Mouse (Mus musculus) olfactory bulb, adult 2 months (tissue): ENCODE data around the gene Dll1.

ENCODE experiments used
- CTCF ChIP-seq: fragments of 200-500 bp; IDR thresholded peaks from 2 replicates; pipeline ENCODE4 v1.5.1; 2012; ENCODE audit warnings: low read depth, mild to moderate bottlenecking, low read length, moderate library complexity; ENCODE audit not compliant: insufficient read depth
- POLR2A ChIP-seq: fragments of 200-500 bp; IDR thresholded peaks from 2 replicates; pipeline ENCODE4 v1.6.1; 2012; ENCODE audit warnings: mild to moderate bottlenecking, low read depth, low read length, moderate library complexity; ENCODE audit not compliant: insufficient read depth

DNA sequence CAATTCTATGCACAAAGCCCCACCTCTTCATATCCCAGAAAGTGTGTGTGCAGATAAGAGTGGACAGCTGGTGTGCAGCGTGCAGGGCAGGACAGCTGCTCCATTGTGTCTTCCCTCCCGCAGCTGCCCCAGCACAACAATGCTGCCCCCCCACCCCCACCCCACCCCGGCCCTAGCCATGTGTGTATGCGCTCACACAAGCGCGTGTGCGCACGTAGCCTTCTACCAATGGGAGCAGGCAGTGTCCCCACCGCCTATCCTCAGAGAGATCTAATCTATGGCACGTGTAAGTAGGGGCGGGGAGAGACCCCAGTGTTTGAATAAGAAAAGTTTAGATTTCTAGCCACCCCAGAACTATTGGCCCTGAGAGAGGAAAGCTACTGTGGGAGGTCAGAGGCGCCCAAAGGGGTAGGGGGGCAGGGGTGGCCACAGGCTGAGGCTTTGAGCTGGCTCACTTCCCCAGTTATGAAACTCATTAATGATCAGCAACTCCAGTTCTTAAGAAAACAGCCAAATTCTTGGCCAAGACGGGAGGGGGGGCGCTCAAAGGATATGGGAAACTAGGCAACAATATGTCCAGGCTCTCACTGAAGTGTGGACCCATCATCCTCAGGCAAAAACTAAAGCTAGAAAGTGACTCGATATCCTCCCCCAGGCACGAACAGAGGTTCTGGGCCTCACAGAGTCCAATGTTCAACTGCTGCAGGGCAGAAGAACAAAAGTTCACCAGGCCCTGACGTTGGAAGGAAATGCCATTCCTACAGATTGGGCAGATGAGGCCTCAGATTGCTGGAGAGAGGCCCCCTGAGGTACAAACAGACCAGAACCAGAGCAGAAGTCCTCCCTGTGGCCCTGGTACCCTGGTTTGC, 4.5 kb downstream of the Dll1 start:
- TF ChIP-seq CTCF (no peak), POLR2A (no peak)
